Mouse (Mus musculus) adipocyte (in vitro differentiated cells): ENCODE results near the gene Hint1.

ENCODE experiments used
- DNase-seq: peaks from one replicate; pipeline ENCODE4 v3.0.0-alpha.2; 2016; ENCODE audit warnings: low spot score

Hint1 gene

GRCm38 (mm10) chr11:54861471-54862420, 4.4 kb upstream of the Hint1 start:
- peak; percentile 58 for DNase-seq

- DNase-seq = peak; percentile 58
Observed at GRCm38 (mm10) chr11:54862621-54863520, 3.3 kb upstream of the Hint1 start.

GRCm38 (mm10) chr11:54865330-54866085, 675 bp upstream of the Hint1 start:
- DNase-seq = no peak

- peak; percentile 56 for DNase-seq
Observed at GRCm38 (mm10) chr11:54867049-54867385, 834 bp downstream of the Hint1 start.

GRCm38 (mm10) chr11:54867903-54868434, 1.8 kb downstream of the Hint1 start:
- DNase-seq = no peak

- no peak for DNase-seq
Observed at GRCm38 (mm10) chr11:54868445-54868844, 2.3 kb downstream of the Hint1 start.

GRCm38 (mm10) chr11:54869318-54869717, 3.1 kb downstream of the Hint1 start:
- DNase-seq = no peak

GRCm38 (mm10) chr11:54871831-54872537, 5.8 kb downstream of the Hint1 start:
- peak; percentile 68 for DNase-seq

GRCm38 (mm10) chr11:54876031-54876430, 9.8 kb downstream of the Hint1 start:
- DNase-seq = no peak

- no peak for DNase-seq
Observed at GRCm38 (mm10) chr11:54878893-54879292, 12.7 kb downstream of the Hint1 start.

GRCm38 (mm10) chr11:54879434-54879833, 13.3 kb downstream of the Hint1 start:
- DNase-seq = peak; percentile 87

GRCm38 (mm10) chr11:54879922-54880321, 13.7 kb downstream of the Hint1 start:
- DNase-seq = no peak

- peak; percentile 58 for DNase-seq
Observed at GRCm38 (mm10) chr11:54881051-54881474, 14.9 kb downstream of the Hint1 start.

GRCm38 (mm10) chr11:54882671-54883070, 16.5 kb downstream of the Hint1 start:
- peak; percentile 76 for DNase-seq

- DNase-seq = no peak
Observed at GRCm38 (mm10) chr11:54884197-54884828, 18.1 kb downstream of the Hint1 start.

GRCm38 (mm10) chr11:54884937-54885336, 18.8 kb downstream of the Hint1 start:
- DNase-seq = peak; percentile 95

GRCm38 (mm10) chr11:54885406-54885805, 19.2 kb downstream of the Hint1 start:
- DNase-seq = no peak

- DNase-seq = no peak
Observed at GRCm38 (mm10) chr11:54887927-54888326, 21.7 kb downstream of the Hint1 start.

- DNase-seq = no peak
Observed at GRCm38 (mm10) chr11:54891341-54891740, 25.2 kb downstream of the Hint1 start.

- DNase-seq = no peak
Observed at GRCm38 (mm10) chr11:54892091-54892490, 25.9 kb downstream of the Hint1 start.

- DNase-seq = no peak
Observed at GRCm38 (mm10) chr11:54894589-54894988, 28.4 kb downstream of the Hint1 start.
